Mouse (Mus musculus) forelimb bud, embryonic 11.5 days (tissue): ENCODE data around the gene Tmem132e.

Experiments
- DNase-seq: peaks from one replicate; pipeline ENCODE4 v3.0.0-alpha.2; 2012; ENCODE audit warnings: low read depth, low spot score

The Tmem132e gene

GRCm38 (mm10) chr11:82388371-82389313 lies at the start of gene Tmem132e:
TSS of gene Tmem132e (plus strand) at chr11:82388900.
- DNase-seq = peak; percentile 14

- no peak for DNase-seq
Measured at GRCm38 (mm10) chr11:82339921-82340401, 48.7 kb upstream of the Tmem132e start.

DNA sequence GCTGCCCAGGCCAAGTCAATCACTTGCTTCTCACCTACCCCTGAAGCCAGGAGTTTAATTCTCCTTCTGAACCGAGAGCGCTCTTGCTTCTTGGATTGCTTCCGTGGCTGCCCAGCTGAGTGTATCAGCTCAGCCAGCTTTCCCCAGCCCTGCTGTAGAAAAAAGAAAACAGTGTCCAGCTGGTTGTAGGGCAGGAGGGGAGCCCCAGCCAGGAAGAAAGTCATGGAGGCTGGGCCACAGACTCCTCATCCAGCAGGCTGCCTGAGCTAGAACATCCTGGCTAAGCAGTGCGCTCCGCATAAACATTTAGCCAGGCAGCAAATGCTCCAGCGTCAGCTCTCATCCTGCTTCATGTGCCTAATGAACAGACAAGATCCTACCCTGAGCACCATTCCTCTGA lies 48.3 kb upstream of the Tmem132e start:
- DNase-seq = no peak

DNA sequence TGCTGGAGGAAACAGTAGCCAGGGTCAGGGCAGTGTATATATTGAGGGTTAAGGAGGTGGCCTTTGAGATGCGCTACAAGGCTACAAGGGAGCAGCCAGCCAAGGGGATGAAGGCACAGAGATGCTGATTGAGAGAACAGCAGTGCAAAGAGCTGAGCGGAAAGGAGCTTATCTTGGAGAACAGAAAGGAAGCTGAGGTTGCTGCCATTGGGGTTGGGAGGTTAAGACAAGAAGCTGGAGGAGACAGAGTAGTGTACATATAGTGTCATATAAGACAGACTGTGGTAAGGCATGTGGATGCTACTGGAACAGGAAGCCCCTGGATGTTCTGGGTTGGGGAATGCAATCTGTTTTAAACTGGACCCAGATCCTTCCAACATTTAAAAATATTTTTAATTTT lies 47.8 kb upstream of the Tmem132e start:
- DNase-seq = no peak

GRCm38 (mm10) chr11:82351039-82351438 lies 37.7 kb upstream of the Tmem132e start:
- no peak for DNase-seq

DNA sequence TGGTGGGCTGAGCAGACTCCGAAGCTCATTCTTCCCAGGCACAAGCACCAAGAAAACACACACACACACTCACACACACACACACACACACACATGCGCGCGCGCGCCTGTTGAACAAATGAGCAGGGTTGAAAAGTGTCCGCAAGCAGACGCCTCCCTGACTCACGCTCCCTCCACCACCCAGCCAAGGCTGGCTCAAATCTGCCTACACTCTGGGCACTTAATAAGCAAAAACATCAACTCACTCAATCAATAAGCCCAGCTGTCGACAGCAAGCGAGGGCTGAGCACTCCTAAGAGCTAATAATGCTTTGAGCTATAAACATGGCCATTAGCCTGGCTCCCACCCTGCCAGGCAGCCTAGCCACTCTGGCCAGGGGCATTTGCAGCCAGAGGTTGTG lies 18.5 kb upstream of the Tmem132e start:
- peak; percentile 28 for DNase-seq

GRCm38 (mm10) chr11:82371577-82371976 lies 17.1 kb upstream of the Tmem132e start:
- DNase-seq = peak; percentile 75

DNA sequence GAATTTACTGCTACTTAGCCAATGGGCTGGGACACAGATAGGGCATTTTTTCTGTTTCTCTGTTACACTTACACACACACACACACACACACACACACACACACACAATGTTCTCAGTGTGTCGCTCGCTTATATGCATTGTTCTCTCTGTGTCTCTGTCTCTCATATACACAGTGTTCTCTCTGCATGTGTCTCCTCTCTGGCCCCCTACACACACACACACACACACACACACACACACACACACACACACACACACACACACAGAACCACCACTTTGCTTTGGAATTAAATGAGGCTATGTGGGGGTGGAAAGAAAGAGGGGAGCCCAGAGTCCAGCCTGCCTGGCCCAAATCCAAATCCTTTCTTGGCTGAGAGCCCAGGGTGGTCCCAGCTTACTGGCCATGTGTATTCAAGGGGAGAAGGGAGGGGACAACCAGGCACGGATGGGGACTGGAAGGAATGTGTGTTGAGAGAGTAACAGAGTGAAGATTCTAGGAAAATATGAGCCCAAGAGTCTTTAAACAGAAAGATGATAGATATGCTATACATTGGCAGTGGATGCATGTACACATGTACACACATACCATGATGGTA lies 8.0 kb upstream of the Tmem132e start:
- no peak for DNase-seq

DNA sequence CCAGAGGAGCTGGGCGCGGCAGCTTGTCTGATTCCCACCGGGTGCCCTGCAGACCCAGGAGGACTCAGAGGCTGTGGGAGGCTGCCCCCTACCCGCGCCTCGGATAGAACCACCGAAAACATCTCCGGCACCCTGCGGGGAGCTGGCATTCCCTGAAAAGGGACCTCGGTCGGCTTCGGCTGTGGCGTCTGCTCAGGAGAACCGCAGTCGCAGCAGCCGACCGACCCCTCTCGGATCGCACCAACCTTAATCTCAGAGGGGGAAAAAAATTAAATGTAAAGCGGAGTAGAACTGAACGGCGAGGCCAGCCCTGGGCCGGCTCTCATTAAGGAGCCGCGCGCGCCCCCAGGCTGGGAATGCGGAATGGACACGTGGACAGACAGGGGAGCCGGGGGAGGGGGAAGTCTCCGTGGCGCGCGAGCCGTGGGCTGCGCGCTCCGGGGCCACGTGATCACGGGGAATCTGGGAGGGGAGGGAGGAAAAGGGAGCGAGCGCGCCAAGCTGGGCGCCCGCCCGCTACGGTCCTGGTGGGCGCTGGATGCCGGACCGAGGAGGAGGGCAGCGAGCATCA lies 1.6 kb upstream of the Tmem132e start:
- DNase-seq = peak; percentile 44

- no peak for DNase-seq
Measured at GRCm38 (mm10) chr11:82387711-82388341, 874 bp upstream of the Tmem132e start.

DNA sequence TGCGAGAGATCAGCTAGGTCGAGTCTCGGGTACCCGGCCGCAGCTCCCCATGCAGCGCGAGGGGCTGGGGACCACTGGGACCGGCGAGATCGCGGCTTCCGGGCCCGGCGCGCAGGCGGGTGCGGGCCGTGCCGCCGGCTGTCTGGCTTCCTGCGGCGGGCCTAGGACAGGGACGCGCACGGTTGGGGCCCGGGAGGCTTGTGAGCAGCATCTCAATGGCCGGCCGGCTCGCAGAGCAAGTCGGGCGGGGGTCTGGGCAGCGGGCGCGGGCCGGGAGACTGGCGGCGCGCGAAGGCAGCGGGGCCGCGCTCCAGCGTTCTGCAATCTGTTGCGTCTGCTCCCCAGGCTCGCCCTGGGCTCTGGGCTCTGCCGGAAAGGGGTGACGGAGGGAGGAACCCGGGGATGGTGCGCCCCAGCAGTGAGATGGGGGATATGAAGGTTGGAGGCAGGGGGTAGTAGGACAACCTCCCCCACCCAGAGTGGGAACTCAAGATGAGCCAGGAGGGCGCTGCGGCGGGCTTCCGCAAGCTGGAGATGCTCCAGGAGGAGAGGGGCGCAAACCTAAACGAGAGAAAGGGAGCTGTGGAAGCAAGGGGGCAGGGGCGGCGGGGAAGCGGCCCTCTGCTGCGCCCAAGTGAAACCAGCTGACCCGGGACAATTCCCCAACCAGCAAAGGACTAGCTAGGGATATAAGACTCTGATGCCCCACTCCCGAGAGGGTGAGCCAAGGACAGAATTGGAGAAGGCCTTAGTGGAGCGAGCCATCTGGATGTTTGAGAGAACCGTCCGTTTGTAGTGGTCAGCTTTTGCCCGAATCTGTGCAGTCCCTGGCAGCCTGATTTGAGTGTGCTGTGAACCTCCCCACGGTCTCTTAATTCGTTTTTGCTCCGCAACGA lies 944 bp downstream of the Tmem132e start:
- peak; percentile 3 for DNase-seq

DNA sequence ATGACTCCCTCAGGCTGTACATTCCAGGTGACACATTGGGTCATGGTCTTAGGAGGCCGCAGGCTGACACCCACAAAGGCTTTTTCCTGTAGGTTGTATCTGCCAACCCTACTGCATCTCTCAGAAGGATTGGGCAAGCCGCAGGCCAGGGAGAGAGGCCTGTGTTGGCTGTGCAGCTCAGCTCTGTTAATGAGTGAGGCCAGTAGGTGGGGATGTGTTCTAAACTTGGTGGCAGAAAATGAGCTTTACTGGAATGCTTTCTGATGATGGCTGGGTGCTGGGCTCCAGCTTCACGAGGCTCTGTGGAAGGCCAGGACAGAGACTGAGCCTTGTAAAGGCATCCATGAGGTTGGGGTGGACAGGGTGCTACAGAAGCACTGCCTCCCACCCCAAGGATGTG lies 3.6 kb downstream of the Tmem132e start:
- DNase-seq = no peak

DNA sequence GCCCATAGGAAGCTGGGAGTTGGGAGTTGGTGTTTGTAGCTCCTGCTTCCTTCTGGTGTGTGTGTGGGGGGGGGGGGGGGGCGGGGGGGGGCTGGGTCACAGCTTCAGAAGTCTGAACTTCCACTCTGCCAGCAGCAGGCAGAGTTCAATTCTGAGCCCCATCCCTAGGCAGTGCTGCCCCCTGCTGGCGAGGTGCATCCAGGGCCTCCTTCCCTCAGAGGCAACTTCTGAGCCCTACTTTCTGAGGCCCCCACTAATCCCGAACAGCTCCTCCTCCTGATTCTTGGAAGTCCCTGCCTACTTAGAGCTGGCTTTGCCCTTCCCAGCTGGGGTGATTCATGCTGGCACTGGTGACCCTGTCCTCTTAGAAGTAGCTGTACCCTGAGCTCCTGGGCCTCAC lies 10.9 kb downstream of the Tmem132e start:
- DNase-seq = no peak

DNA sequence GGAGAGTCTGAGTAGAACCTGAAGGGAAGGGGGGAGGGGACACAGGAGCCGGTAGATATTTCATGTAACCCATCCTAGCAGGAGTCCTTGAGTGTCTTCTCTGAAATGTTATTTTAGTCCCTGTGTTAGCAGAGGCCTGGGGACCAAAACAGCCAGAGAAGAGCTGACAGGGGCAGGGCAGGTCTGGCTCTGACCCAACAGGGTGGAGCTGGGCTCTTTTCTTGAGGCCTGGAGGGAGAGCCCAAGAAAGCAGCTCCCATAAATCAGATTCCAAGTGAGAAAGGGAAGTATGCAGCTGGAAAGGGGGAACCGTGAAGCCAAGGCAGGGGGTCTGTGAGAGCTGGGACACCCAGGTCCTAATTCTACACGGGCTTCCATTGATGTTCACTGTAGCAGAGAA lies 16.9 kb downstream of the Tmem132e start:
- no peak for DNase-seq

GRCm38 (mm10) chr11:82406358-82407221 lies 17.9 kb downstream of the Tmem132e start:
- no peak for DNase-seq

DNA sequence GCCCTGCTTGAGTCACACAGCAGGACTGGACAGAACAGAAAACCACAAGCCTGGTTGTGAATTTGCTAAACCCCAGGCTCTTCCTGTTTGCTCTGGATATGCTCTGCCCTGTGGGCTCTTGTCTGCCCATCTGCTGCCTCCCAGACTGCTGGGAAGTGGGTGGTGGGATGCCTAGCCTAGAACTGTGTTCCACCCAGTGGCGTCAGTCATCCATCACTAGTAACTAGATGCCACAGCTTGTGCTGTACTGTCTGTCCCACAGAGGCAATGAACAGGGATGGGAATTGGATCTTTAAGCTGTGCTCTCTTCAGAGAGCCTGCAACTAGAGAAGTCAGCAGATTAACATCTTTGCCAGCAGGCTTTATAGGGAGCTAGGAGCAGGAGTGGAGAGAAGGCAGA lies 23.8 kb downstream of the Tmem132e start:
- DNase-seq = no peak

DNA sequence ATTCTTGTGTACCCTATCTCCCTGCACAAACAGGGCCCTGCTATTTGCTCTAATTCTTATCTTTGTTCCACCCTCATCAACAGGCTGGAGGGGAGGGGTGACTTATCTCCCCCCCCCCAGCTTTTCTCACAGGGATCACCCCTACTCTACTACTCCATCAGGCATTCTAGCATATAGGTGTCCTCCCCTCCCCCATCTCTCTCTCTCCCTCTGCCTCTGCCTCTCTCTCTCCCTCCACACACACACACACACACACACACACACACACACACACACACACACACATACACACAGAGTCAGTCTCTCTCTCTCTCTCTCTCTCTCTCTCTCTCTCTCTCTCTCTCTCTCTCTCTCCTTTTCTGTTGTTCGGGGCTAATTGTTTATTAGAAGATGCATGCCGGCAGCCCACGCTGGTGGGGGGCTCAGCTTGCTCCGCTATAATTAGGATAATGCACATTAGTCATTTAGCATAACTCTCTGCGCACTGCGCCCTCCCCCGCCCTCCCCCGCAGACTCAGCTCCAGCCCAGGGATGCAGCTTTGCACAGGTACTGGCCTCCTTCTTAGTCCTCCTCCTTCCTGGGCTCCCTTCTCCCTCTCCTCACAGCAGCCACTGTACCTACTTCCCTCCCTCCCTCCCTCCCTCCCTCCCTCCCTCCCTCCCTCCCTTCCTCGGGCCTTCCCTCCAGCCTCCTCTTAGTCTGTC lies 29.8 kb downstream of the Tmem132e start:
- DNase-seq = no peak

DNA sequence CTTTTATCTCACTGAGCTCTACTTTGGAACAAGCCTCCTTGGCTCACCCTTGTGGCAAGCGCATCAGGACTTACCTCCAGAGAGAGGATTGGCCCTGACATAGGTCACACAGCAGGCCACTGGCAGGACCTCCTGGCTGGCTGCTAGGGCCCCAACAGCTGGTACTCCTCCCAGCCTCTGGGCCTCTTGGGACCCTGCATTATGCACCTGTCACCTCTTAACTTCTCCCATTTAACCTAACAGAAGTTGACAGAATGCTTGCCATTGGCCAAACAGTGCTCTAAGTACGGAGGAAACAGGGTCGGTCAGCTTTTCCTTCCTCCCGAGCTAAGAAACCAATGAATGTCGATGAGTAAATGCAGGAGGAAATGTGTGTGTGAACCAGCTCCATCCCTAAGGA lies 33.2 kb downstream of the Tmem132e start:
- DNase-seq = no peak

DNA sequence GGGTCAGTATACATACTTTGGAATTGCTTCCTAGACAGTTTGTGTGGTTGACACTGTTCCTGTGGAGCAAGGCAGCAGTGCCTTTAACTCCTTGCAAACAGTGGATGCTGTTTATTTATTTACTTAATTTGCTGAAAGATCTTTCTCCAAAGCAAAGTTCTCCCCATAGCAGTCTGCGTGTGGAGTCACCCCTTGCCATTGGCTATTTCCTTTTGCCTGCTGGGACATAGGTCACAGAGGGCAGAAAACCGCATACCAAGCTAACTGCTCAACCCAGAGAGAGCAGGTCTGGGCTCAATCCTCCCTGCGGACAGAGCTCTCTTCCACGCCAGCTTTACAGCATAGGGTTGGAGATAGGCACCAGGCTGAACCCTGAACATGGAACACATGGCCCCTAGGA lies 34.8 kb downstream of the Tmem132e start:
- DNase-seq = no peak
